Mouse (Mus musculus) gastrocnemius, postnatal 36 days (tissue): ENCODE measurements around the gene AI661453. TPM values are rescaled to one million over a fixed set of nuclear protein-coding genes. Genes with fewer than 3 reads are reported as not detected.
"Not testable (repeated sequence)": the region's sequence is repeated elsewhere in the genome, so short reads cannot be mapped to it uniquely, and the experiment has no call there.

Experiments used
- DNase-seq, 2 experiments: peaks; one replicate each; pipeline ENCODE4 v3.0.0; 2022
- intact Hi-C: fragments of 180-260 bp; cut with DNase I; formaldehyde crosslinking; loops from one replicate; pipeline ENCODE4 v1.15.1; 2025
- long read RNA-seq, 2 experiments: library from polyadenylated mRNA; stranded (forward); transcript quantifications; one replicate each; pipeline ENCODE4 v2.0.0; 2021
- total RNA-seq, 2 experiments: library from RNA; stranded (reverse); gene quantifications; 2 replicates each; pipeline ENCODE4 v1.2.3; 2021

AI661453 gene
- under 1 TPM; 0.13 to 0.35 TPM for total RNA-seq
- long read RNA-seq, experiment 1: 0 reads
- long read RNA-seq, experiment 2: 0 reads

- intact Hi-C loops: no loop called here
Observed at GRCm38 (mm10) chr17:47436156-47436906, at the start of gene AI661453. Gene AI661453 (plus strand): TSS chr17:47436615.

GRCm38 (mm10) chr17:47386649-47387048 lies 49.8 kb upstream of the AI661453 start:
- intact Hi-C loops: no loop called here
- peak in 1 of 2 experiments; percentile 31 for DNase-seq

More at GRCm38 (mm10) chr17:47436156-47436906, at the start of gene AI661453:
- no peak for DNase-seq

- intact Hi-C loops: no loop called here
- no peak for DNase-seq
Observed at GRCm38 (mm10) chr17:47394223-47394869, 42.1 kb upstream of the AI661453 start.

- DNase-seq: peak in 1 of 2 experiments; percentile 44
- intact Hi-C loops: no loop called here
Observed at GRCm38 (mm10) chr17:47395376-47395913, 41.0 kb upstream of the AI661453 start.

GRCm38 (mm10) chr17:47399091-47399490 lies 37.3 kb upstream of the AI661453 start:
- intact Hi-C loops: no loop called here
- no peak for DNase-seq

GRCm38 (mm10) chr17:47400451-47400850 lies 36.0 kb upstream of the AI661453 start, which contains the start of gene Guca1a:
Gene Guca1a (minus strand): TSS chr17:47400584.
- DNase-seq: no peak
- intact Hi-C loops: no loop called here

GRCm38 (mm10) chr17:47407717-47408557 lies 28.5 kb upstream of the AI661453 start:
- DNase-seq: no peak
- intact Hi-C loops: loop anchor here (2.0 kb wide), 1 partner anchor 73 kb away; no protein-coding TSS in a partner anchor

- intact Hi-C loops: loop anchor here (2.0 kb wide), 1 partner anchor 72 kb away; no protein-coding TSS in a partner anchor
- DNase-seq: peak; percentile 31 to 32
Observed at GRCm38 (mm10) chr17:47408558-47408898, 27.9 kb upstream of the AI661453 start.

- DNase-seq: not testable (repeated sequence)
- intact Hi-C loops: loop anchor here (2.0 kb wide), 1 partner anchor 71 kb away; no protein-coding TSS in a partner anchor
Observed at GRCm38 (mm10) chr17:47409897-47410861, 26.2 kb upstream of the AI661453 start.

- DNase-seq: no peak
- intact Hi-C loops: no loop called here
Observed at GRCm38 (mm10) chr17:47420195-47420594, 16.2 kb upstream of the AI661453 start.

- no peak for DNase-seq
- intact Hi-C loops: no loop called here
Observed at GRCm38 (mm10) chr17:47421566-47421965, 14.8 kb upstream of the AI661453 start.

GRCm38 (mm10) chr17:47422616-47423015 lies 13.8 kb upstream of the AI661453 start:
- intact Hi-C loops, DNase-seq: not testable (repeated sequence)

GRCm38 (mm10) chr17:47424186-47424585 lies 12.2 kb upstream of the AI661453 start:
- intact Hi-C loops: no loop called here

GRCm38 (mm10) chr17:47427316-47427715 lies 9.1 kb upstream of the AI661453 start:
- intact Hi-C loops: no loop called here
- DNase-seq: no peak

More at GRCm38 (mm10) chr17:47424186-47424585, 12.2 kb upstream of the AI661453 start:
- no peak for DNase-seq

GRCm38 (mm10) chr17:47428831-47429304 lies 7.5 kb upstream of the AI661453 start:
- no peak for DNase-seq
- intact Hi-C loops: no loop called here

GRCm38 (mm10) chr17:47430815-47431214 lies 5.6 kb upstream of the AI661453 start:
- DNase-seq: no peak
- intact Hi-C loops: no loop called here

GRCm38 (mm10) chr17:47436907-47437547 lies 612 bp downstream of the AI661453 start, which contains the start of gene 1700001C19Rik:
Gene 1700001C19Rik (minus strand): TSS chr17:47437376.
- intact Hi-C loops: no loop called here
- no peak for DNase-seq

- no peak for DNase-seq
- intact Hi-C loops: no loop called here
Observed at GRCm38 (mm10) chr17:47438611-47439010, 2.2 kb downstream of the AI661453 start.
